Mouse (Mus musculus): Measurements from ENCODE around the gene Atg4b. TPM values are rescaled to one million over a fixed set of nuclear protein-coding genes. Genes with fewer than 3 reads are reported as not detected.
A peak's percentile ranks its signal among the peaks of the same experiment; 100 is the strongest.

The Atg4b gene
- total and polyA plus RNA-seq, 2 experiments from 2014 or later = 22.3 to 50.3 TPM

GRCm38 (mm10) chr1:93721557-93721956 lies 29.7 kb upstream of the Atg4b start:
- H3K27me3 ChIP-seq (ENCODE audit: control insufficient read depth, insufficient read depth, low read length) = no peaks in the 10 kb centered on the region
- ATAC-seq (ENCODE audit: insufficient read depth, low read depth) = peak; percentile 48; the same call in 1 of the 2 replicates
- no peak overlapping the region for H3K9ac ChIP-seq (replicated peaks; ENCODE audit: low read depth, low read length)
- H3K4me2 ChIP-seq (ENCODE audit: low read depth, low read length) = no peak overlapping the region
- DNase-seq (ENCODE audit: low spot score) = no peak
- no peak overlapping the region for H3K27ac ChIP-seq (ENCODE audit: low read depth)
- WGBS = 50% methylated on average over 7 of the region's 7 CpGs
- peaks cover 10% of the 10 kb centered on the region; the same call in 1 of the 2 replicates for H3K4me1 ChIP-seq (ENCODE audit: control insufficient read depth, insufficient read depth)
- peaks cover 14% of the 10 kb centered on the region for H3K36me3 ChIP-seq (replicated peaks; ENCODE audit: control insufficient read depth, insufficient read depth, low read length)
- H3K9me3 ChIP-seq (replicated peaks; ENCODE audit: control insufficient read depth, low read length) = no peaks in the 10 kb centered on the region
- H3K4me3 ChIP-seq (ENCODE audit: low read depth, low read length) = no peak overlapping the region
- no peak for TF ChIP-seq EP300 (IDR thresholded peaks at IDR 0.05; ENCODE audit: low read depth)
- TF ChIP-seq CTCF (IDR thresholded peaks at IDR 0.05; ENCODE audit: low read depth) = no peak

- Histone ChIP-seq H3K4me3 (ENCODE audit: low read depth, low read length) (no peak overlapping the region), H3K9me3 (replicated peaks; ENCODE audit: control insufficient read depth, low read length) (no peaks in the 10 kb centered on the region), H3K9ac (replicated peaks; ENCODE audit: low read depth, low read length) (no peak overlapping the region), H3K36me3 (replicated peaks; ENCODE audit: control insufficient read depth, insufficient read depth, low read length) (peaks cover 14% of the 10 kb centered on the region), H3K27ac (ENCODE audit: low read depth) (no peak overlapping the region), H3K4me1 (ENCODE audit: control insufficient read depth, insufficient read depth) (peaks cover 7% of the 10 kb centered on the region; the same call in 1 of the 2 replicates), H3K27me3 (ENCODE audit: control insufficient read depth, insufficient read depth, low read length) (no peaks in the 10 kb centered on the region), H3K4me2 (ENCODE audit: low read depth, low read length) (no peak overlapping the region)
- TF ChIP-seq EP300 (IDR thresholded peaks at IDR 0.05; ENCODE audit: low read depth) (no peak), CTCF (IDR thresholded peaks at IDR 0.05; ENCODE audit: low read depth) (no peak)
- WGBS = 81% methylated on average over 3 of the region's 3 CpGs
- ATAC-seq (ENCODE audit: insufficient read depth, low read depth) = no peak
- DNase-seq (ENCODE audit: low spot score) = no peak
These were observed 26.7 kb upstream of the Atg4b start for GRCm38 (mm10) chr1:93724623-93725022.

- Histone ChIP-seq H3K36me3 (replicated peaks; ENCODE audit: control insufficient read depth, insufficient read depth, low read length) (peaks cover 14% of the 10 kb centered on the region), H3K27ac (ENCODE audit: low read depth) (no peak overlapping the region), H3K4me2 (ENCODE audit: low read depth, low read length) (no peak overlapping the region), H3K9ac (replicated peaks; ENCODE audit: low read depth, low read length) (no peak overlapping the region), H3K27me3 (ENCODE audit: control insufficient read depth, insufficient read depth, low read length) (no peaks in the 10 kb centered on the region), H3K9me3 (replicated peaks; ENCODE audit: control insufficient read depth, low read length) (no peaks in the 10 kb centered on the region), H3K4me3 (ENCODE audit: low read depth, low read length) (no peak overlapping the region), H3K4me1 (ENCODE audit: control insufficient read depth, insufficient read depth) (peaks cover 6% of the 10 kb centered on the region; the same call in 1 of the 2 replicates)
- 62% methylated on average over 5 of the region's 5 CpGs for whole genome bisulfite sequencing
- TF ChIP-seq EP300 (IDR thresholded peaks at IDR 0.05; ENCODE audit: low read depth) (no peak), CTCF (IDR thresholded peaks at IDR 0.05; ENCODE audit: low read depth) (no peak)
- DNase-seq (ENCODE audit: low spot score) (no peak), ATAC-seq (ENCODE audit: insufficient read depth, low read depth) (0 out of 2 replicates have a peak, but pooled peaks have one; percentile 18)
These were observed 25.6 kb upstream of the Atg4b start for GRCm38 (mm10) chr1:93725665-93726064.

- Histone ChIP-seq H3K4me2 (ENCODE audit: low read depth, low read length) (no peak overlapping the region), H3K4me1 (ENCODE audit: control insufficient read depth, insufficient read depth) (peaks cover 8% of the 10 kb centered on the region; the same call in 1 of the 2 replicates), H3K27me3 (ENCODE audit: control insufficient read depth, insufficient read depth, low read length) (no peaks in the 10 kb centered on the region), H3K4me3 (ENCODE audit: low read depth, low read length) (no peak overlapping the region), H3K36me3 (replicated peaks; ENCODE audit: control insufficient read depth, insufficient read depth, low read length) (peaks cover 14% of the 10 kb centered on the region), H3K9ac (replicated peaks; ENCODE audit: low read depth, low read length) (no peak overlapping the region), H3K27ac (ENCODE audit: low read depth) (no peak overlapping the region), H3K9me3 (replicated peaks; ENCODE audit: control insufficient read depth, low read length) (no peaks in the 10 kb centered on the region)
- ATAC-seq (ENCODE audit: insufficient read depth, low read depth) (0 out of 2 replicates have a peak, but pooled peaks have one; percentile 11), DNase-seq (ENCODE audit: low spot score) (no peak)
- TF ChIP-seq EP300 (IDR thresholded peaks at IDR 0.05; ENCODE audit: low read depth) (no peak), CTCF (IDR thresholded peaks at IDR 0.05; ENCODE audit: low read depth) (no peak)
- WGBS = 68% methylated on average over 3 of the region's 3 CpGs
These were observed 25.2 kb upstream of the Atg4b start for GRCm38 (mm10) chr1:93726116-93726515.

DNA sequence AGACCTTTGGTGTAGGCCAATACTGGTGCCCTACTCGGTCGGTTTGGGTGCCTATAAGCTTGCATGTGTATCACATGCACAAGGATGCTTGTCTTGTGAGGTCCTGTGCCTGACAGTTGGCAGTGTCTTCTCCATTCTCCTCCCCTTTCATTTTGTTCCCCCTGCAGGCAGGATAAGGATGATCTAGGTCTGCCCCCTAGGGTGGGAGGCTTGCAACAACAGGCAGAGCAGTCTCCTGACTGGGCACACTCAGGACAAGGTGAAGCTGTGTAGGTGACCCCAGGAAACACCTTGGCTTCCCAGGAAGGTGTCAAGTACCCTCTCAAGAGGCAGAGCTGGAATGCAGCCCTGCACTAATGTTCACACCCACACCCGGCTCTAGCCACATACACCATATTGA lies 24.3 kb upstream of the Atg4b start:
- Histone ChIP-seq H3K27me3 (ENCODE audit: control insufficient read depth, insufficient read depth, low read length) (no peaks in the 10 kb centered on the region), H3K36me3 (replicated peaks; ENCODE audit: control insufficient read depth, insufficient read depth, low read length) (peaks cover 14% of the 10 kb centered on the region), H3K4me3 (ENCODE audit: low read depth, low read length) (no peak overlapping the region), H3K27ac (ENCODE audit: low read depth) (no peak overlapping the region), H3K4me1 (ENCODE audit: control insufficient read depth, insufficient read depth) (peaks cover 12% of the 10 kb centered on the region), H3K9ac (replicated peaks; ENCODE audit: low read depth, low read length) (no peak overlapping the region), H3K9me3 (replicated peaks; ENCODE audit: control insufficient read depth, low read length) (no peaks in the 10 kb centered on the region), H3K4me2 (ENCODE audit: low read depth, low read length) (no peak overlapping the region)
- WGBS = 55% methylated on average over 3 of the region's 3 CpGs
- DNase-seq (ENCODE audit: low spot score) (peak; percentile 78), ATAC-seq (ENCODE audit: insufficient read depth, low read depth) (peak; percentile 71)
- no peak for TF ChIP-seq EP300 (IDR thresholded peaks at IDR 0.05; ENCODE audit: low read depth)
- TF ChIP-seq CTCF (IDR thresholded peaks at IDR 0.05; ENCODE audit: low read depth) = peak; percentile 97

GRCm38 (mm10) chr1:93731103-93731502 lies 20.2 kb upstream of the Atg4b start:
- Histone ChIP-seq H3K4me3 (ENCODE audit: low read depth, low read length) (no peak overlapping the region), H3K27ac (ENCODE audit: low read depth) (peak overlapping the region; percentile 23; the same call in 1 of the 2 replicates), H3K4me1 (ENCODE audit: control insufficient read depth, insufficient read depth) (peaks cover 9% of the 10 kb centered on the region), H3K9me3 (replicated peaks; ENCODE audit: control insufficient read depth, low read length) (no peaks in the 10 kb centered on the region), H3K4me2 (ENCODE audit: low read depth, low read length) (peak overlapping the region; percentile 37; the same call in 1 of the 2 replicates), H3K9ac (replicated peaks; ENCODE audit: low read depth, low read length) (no peak overlapping the region), H3K27me3 (ENCODE audit: control insufficient read depth, insufficient read depth, low read length) (no peaks in the 10 kb centered on the region), H3K36me3 (replicated peaks; ENCODE audit: control insufficient read depth, insufficient read depth, low read length) (no peaks in the 10 kb centered on the region)
- ATAC-seq (ENCODE audit: insufficient read depth, low read depth) (no peak), DNase-seq (ENCODE audit: low spot score) (no peak)
- 69% methylated on average over 5 of the region's 5 CpGs for WGBS
- TF ChIP-seq CTCF (IDR thresholded peaks at IDR 0.05; ENCODE audit: low read depth) = no peak
- no peak for TF ChIP-seq EP300 (IDR thresholded peaks at IDR 0.05; ENCODE audit: low read depth)

Data from heart, postnatal 0 days (tissue).